Mouse (Mus musculus) heart, embryonic 14.5 days (tissue): ENCODE data around the gene Nsmce3. TPM values are rescaled to one million over a fixed set of nuclear protein-coding genes. Genes with fewer than 3 reads are reported as not detected.

ENCODE experiments used
- ATAC-seq: fragments of 200-750 bp; cut with Nextera tagmentation; 2 replicates; pipeline ENCODE4 v1.8.0; 2017; ENCODE audit warnings: low read depth, moderate TSS enrichment; ENCODE audit not compliant: insufficient number of reproducible peaks, insufficient read depth, low FRiP score
- H3K27ac ChIP-seq, 2 experiments: fragments of 200-500 bp in 1 of 2; fragments of 300-500 bp in 1 of 2; sonication (generic) in 1 of 2; replicated peaks in 1 of 2; 2 replicates each; pipeline ENCODE4 v1.5.1; 2012 to 2014; ENCODE audit warnings: low read depth in 2 of 2, low read length in 2 of 2, control low read depth in 1 of 2, mild to moderate bottlenecking in 1 of 2, mixed read lengths in 1 of 2; ENCODE audit not compliant: control insufficient read depth in 1 of 2, insufficient read depth in 1 of 2
- H3K27me3 ChIP-seq: fragments of 300-500 bp; sonication (generic); 2 replicates; pipeline ENCODE4 v1.6.1; 2014; ENCODE audit warnings: mild to moderate bottlenecking, low read length, control low read depth; ENCODE audit not compliant: control insufficient read depth, insufficient read depth
- H3K36me3 ChIP-seq: fragments of 300-500 bp; sonication (generic); 2 replicates; pipeline ENCODE4 v1.6.1; 2014; ENCODE audit warnings: mild to moderate bottlenecking, control low read depth, low read length, mixed read lengths; ENCODE audit not compliant: control insufficient read depth, insufficient read depth
- H3K4me1 ChIP-seq, 2 experiments: fragments of 200-500 bp in 1 of 2; fragments of 300-500 bp in 1 of 2; sonication (generic) in 1 of 2; 2 replicates each; pipeline ENCODE4 v1.6.1; 2012 to 2014; ENCODE audit warnings: low read length in 2 of 2, control low read depth in 1 of 2, mixed read lengths in 1 of 2; ENCODE audit not compliant: control insufficient read depth in 2 of 2, insufficient read depth in 2 of 2
- H3K4me2 ChIP-seq: fragments of 300-500 bp; sonication (generic); 2 replicates; pipeline ENCODE4 v1.6.1; 2014; ENCODE audit warnings: mild to moderate bottlenecking, low read length
- H3K4me3 ChIP-seq, 2 experiments: fragments of 200-500 bp in 1 of 2; fragments of 300-500 bp in 1 of 2; sonication (generic) in 1 of 2; 2 replicates each; pipeline ENCODE4 v1.5.1; 2012 to 2014; ENCODE audit warnings: low read length in 2 of 2, mild to moderate bottlenecking in 2 of 2, control low read depth in 1 of 2, low read depth in 1 of 2, moderate library complexity in 1 of 2; ENCODE audit not compliant: control insufficient read depth in 1 of 2, insufficient read depth in 1 of 2
- H3K9ac ChIP-seq: fragments of 300-500 bp; sonication (generic); 2 replicates; pipeline ENCODE4 v1.6.1; 2014; ENCODE audit warnings: mild to moderate bottlenecking, low read length
- H3K9me3 ChIP-seq: fragments of 300-500 bp; sonication (generic); 2 replicates; pipeline ENCODE4 v1.6.1; 2016; ENCODE audit warnings: low read length, control low read depth; ENCODE audit not compliant: control insufficient read depth
- WGBS: fragments of 180-500 bp; shearing (Covaris S2); extraction: QIAGEN DNeasy Blood & Tissue Kit; methylation state at CpG from one replicate; pipeline ENCODE4 v1.1.7; 2014; 5-methylcytosine and 5-hydroxymethylcytosine counted together
- polyA plus RNA-seq: library from polyadenylated mRNA; unstranded; fragments of >200 nt; fragmentation: Nextera tagmentation; extraction: Ambion mirVana; gene quantifications from 2 replicates; pipeline ENCODE4 v1.2.1, GENCODE M21; 2014

Nsmce3 gene
- polyA plus RNA-seq = 9.0 and 9.6 TPM in 2 replicates

GRCm38 (mm10) chr7:64872743-64873241 is at the start of gene Nsmce3:
TSS of gene Nsmce3 (minus strand) at chr7:64872997.
- Histone ChIP-seq H3K9me3 (no peaks in the 10 kb centered on the region), H3K4me3 (peak within 1 kb of the TSS; percentile 58 to 86), H3K4me1 (peaks cover 5 to 16% of the 10 kb centered on the region in 2 experiments; a peak in 3 of 4 replicates), H3K36me3 (no peaks in the 10 kb centered on the region; the same call in 1 of the 2 replicates), H3K27ac (peak within 1 kb of the TSS; percentile 86 to 97), H3K4me2 (peak within 1 kb of the TSS; percentile 96), H3K9ac (peak within 1 kb of the TSS; percentile 94), H3K27me3 (no peaks in the 10 kb centered on the region)
- 0% methylated on average over 52 of the region's 57 CpGs for WGBS
- ATAC-seq = peak; percentile 93

GRCm38 (mm10) chr7:64921189-64921588 is 48.4 kb upstream of the Nsmce3 start:
- no peak overlapping the region for H3K4me2 ChIP-seq
- no peaks in the 10 kb centered on the region for H3K27me3 ChIP-seq
- H3K36me3 ChIP-seq = no peaks in the 10 kb centered on the region
- no peak for ATAC-seq
- 0 out of 4 replicates have a peak, but pooled peaks cover 0 to 3% of the 10 kb centered on the region in 2 experiments for H3K4me1 ChIP-seq
- H3K27ac ChIP-seq = no peak overlapping the region
- WGBS = 82% methylated on average over 13 of the region's 13 CpGs
- no peak overlapping the region for H3K9ac ChIP-seq
- no peak overlapping the region for H3K4me3 ChIP-seq
- H3K9me3 ChIP-seq = no peaks in the 10 kb centered on the region

- no peak for ATAC-seq
- Histone ChIP-seq H3K9ac (no peak overlapping the region), H3K9me3 (no peaks in the 10 kb centered on the region), H3K27me3 (no peaks in the 10 kb centered on the region), H3K4me1 (0 out of 4 replicates have a peak, but pooled peaks cover 0 to 3% of the 10 kb centered on the region in 2 experiments), H3K36me3 (no peaks in the 10 kb centered on the region), H3K4me3 (no peak overlapping the region), H3K27ac (no peak overlapping the region), H3K4me2 (no peak overlapping the region)
- 86% methylated on average over 5 of the region's 5 CpGs for WGBS
Observed at GRCm38 (mm10) chr7:64920735-64921134, 47.9 kb upstream of the Nsmce3 start.

- ATAC-seq = no peak
- H3K27me3 ChIP-seq = no peaks in the 10 kb centered on the region
- no peak overlapping the region for H3K9ac ChIP-seq
- WGBS = 27% methylated on average over 7 of the region's 7 CpGs
- no peak overlapping the region for H3K27ac ChIP-seq
- H3K9me3 ChIP-seq = no peaks in the 10 kb centered on the region
- H3K4me3 ChIP-seq = no peak overlapping the region
- no peaks in the 10 kb centered on the region for H3K36me3 ChIP-seq
- H3K4me1 ChIP-seq = 0 out of 4 replicates have a peak, but pooled peaks cover 0 to 3% of the 10 kb centered on the region in 2 experiments
- H3K4me2 ChIP-seq = no peak overlapping the region
Observed at GRCm38 (mm10) chr7:64916654-64917053, 43.9 kb upstream of the Nsmce3 start.

GRCm38 (mm10) chr7:64915121-64915520 is 42.3 kb upstream of the Nsmce3 start:
- no peaks in the 10 kb centered on the region for H3K27me3 ChIP-seq
- no peak overlapping the region for H3K4me2 ChIP-seq
- WGBS = 67% methylated on average over 2 of the region's 2 CpGs
- no peak overlapping the region for H3K27ac ChIP-seq
- H3K9me3 ChIP-seq = no peaks in the 10 kb centered on the region
- no peak for ATAC-seq
- H3K4me1 ChIP-seq = 0 out of 4 replicates have a peak, but pooled peaks cover 0 to 3% of the 10 kb centered on the region in 2 experiments
- H3K36me3 ChIP-seq = no peaks in the 10 kb centered on the region
- no peak overlapping the region for H3K9ac ChIP-seq
- H3K4me3 ChIP-seq = no peak overlapping the region

GRCm38 (mm10) chr7:64911945-64912344 is 39.1 kb upstream of the Nsmce3 start:
- Histone ChIP-seq H3K4me2 (no peak overlapping the region), H3K27me3 (no peaks in the 10 kb centered on the region), H3K27ac (no peak overlapping the region), H3K36me3 (no peaks in the 10 kb centered on the region), H3K4me3 (no peak overlapping the region), H3K9ac (no peak overlapping the region), H3K9me3 (0 out of 2 replicates have a peak, but pooled peaks cover 3% of the 10 kb centered on the region), H3K4me1 (0 out of 4 replicates have a peak, but pooled peaks cover 0 to 3% of the 10 kb centered on the region in 2 experiments)
- ATAC-seq = no peak
- WGBS = 67% methylated on average over 2 of the region's 2 CpGs

GRCm38 (mm10) chr7:64910208-64910607 is 37.4 kb upstream of the Nsmce3 start:
- no peak overlapping the region for H3K27ac ChIP-seq
- no peak overlapping the region for H3K9ac ChIP-seq
- no peaks in the 10 kb centered on the region for H3K36me3 ChIP-seq
- no peak for ATAC-seq
- H3K27me3 ChIP-seq = no peaks in the 10 kb centered on the region
- 0 out of 2 replicates have a peak, but pooled peaks cover 3% of the 10 kb centered on the region for H3K9me3 ChIP-seq
- H3K4me2 ChIP-seq = no peak overlapping the region
- H3K4me3 ChIP-seq = no peak overlapping the region
- no peaks in the 10 kb centered on the region for H3K4me1 ChIP-seq
- WGBS = 80% methylated on average over 2 of the region's 2 CpGs

- Histone ChIP-seq H3K27ac (no peak overlapping the region), H3K36me3 (no peaks in the 10 kb centered on the region), H3K4me1 (no peaks in the 10 kb centered on the region), H3K9ac (no peak overlapping the region), H3K4me2 (no peak overlapping the region), H3K27me3 (no peaks in the 10 kb centered on the region), H3K9me3 (0 out of 2 replicates have a peak, but pooled peaks cover 3% of the 10 kb centered on the region), H3K4me3 (no peak overlapping the region)
- WGBS = 60% methylated on average over 5 of the region's 5 CpGs
- ATAC-seq = no peak
Observed at GRCm38 (mm10) chr7:64906955-64907354, 34.2 kb upstream of the Nsmce3 start.
